Mouse (Mus musculus) liver, adult 2 months (tissue): Measurements from ENCODE around the gene Rpl13a. TPM values are rescaled to one million over a fixed set of nuclear protein-coding genes. Genes with fewer than 3 reads are reported as not detected.

Source experiments
- DNase-seq: peaks from one replicate; pipeline ENCODE4 v3.0.0-alpha.2; 2011; ENCODE audit warnings: low read depth, low spot score; ENCODE audit errors: extremely low read depth
- H3K27ac ChIP-seq: fragments of 200-500 bp; replicated peaks from 2 replicates; pipeline ENCODE4 v1.5.1; 2012; ENCODE audit warnings: low read depth, mild to moderate bottlenecking, control low read depth, inconsistent platforms, low read length; ENCODE audit not compliant: insufficient read depth
- H3K27me3 ChIP-seq: fragments of 200-500 bp; 2 replicates; pipeline ENCODE4 v1.6.1; 2012; ENCODE audit warnings: mild to moderate bottlenecking, moderate library complexity, low read length, inconsistent platforms; ENCODE audit not compliant: control insufficient read depth, insufficient read depth
- H3K36me3 ChIP-seq: fragments of 200-500 bp; 2 replicates; pipeline ENCODE4 v1.6.1; 2012; ENCODE audit warnings: low read length, inconsistent platforms; ENCODE audit not compliant: control insufficient read depth, insufficient read depth
- H3K4me1 ChIP-seq: fragments of 200-500 bp; 2 replicates; pipeline ENCODE4 v1.6.1; 2011; ENCODE audit warnings: low read length; ENCODE audit not compliant: control insufficient read depth, insufficient read depth
- H3K4me3 ChIP-seq: fragments of 200-500 bp; 2 replicates; pipeline ENCODE4 v1.5.1; 2011; ENCODE audit warnings: low read depth, mild to moderate bottlenecking, control low read depth, low read length, moderate library complexity; ENCODE audit not compliant: insufficient read depth
- H3K79me2 ChIP-seq: fragments of 200-500 bp; 2 replicates; pipeline ENCODE4 v1.6.1; 2012; ENCODE audit warnings: inconsistent platforms, mild to moderate bottlenecking, low read length, moderate library complexity; ENCODE audit not compliant: control insufficient read depth, insufficient read depth
- H3K9ac ChIP-seq: fragments of 200-500 bp; 2 replicates; pipeline ENCODE4 v1.6.1; 2012; ENCODE audit warnings: low read depth, mild to moderate bottlenecking, control low read depth, inconsistent platforms, low read length
- CTCF ChIP-seq: fragments of 200-500 bp; IDR thresholded peaks from 2 replicates; pipeline ENCODE4 v1.5.1; 2011; ENCODE audit warnings: low read depth, low read length, control low read depth
- POLR2A ChIP-seq: fragments of 200-500 bp; IDR thresholded peaks from 2 replicates; pipeline ENCODE4 v1.6.1; 2011; ENCODE audit warnings: low read length, control low read depth; ENCODE audit not compliant: insufficient read depth; ENCODE audit errors: extremely low read depth
- WGBS: fragments of 180-500 bp; shearing (Covaris S2); methylation state at CpG from one replicate; pipeline ENCODE4 v1.1.7; 2018; 5-methylcytosine and 5-hydroxymethylcytosine counted together
- polyA plus RNA-seq: library from polyadenylated mRNA; depleted of rRNA; stranded (reverse); fragments of >200 nt; gene quantifications from 2 replicates; pipeline ENCODE4 v1.2.3, GENCODE M21; 2012
- total RNA-seq: library from RNA; depleted of rRNA; stranded (reverse); fragments of >200 nt; gene quantifications from 2 replicates; pipeline ENCODE4 v1.2.3, GENCODE M21; 2014

Rpl13a gene
- total and polyA plus RNA-seq, 2 experiments, result 488 to 1,440 TPM

GRCm38 (mm10) chr7:45145460-45145859 is 16.9 kb upstream of the Rpl13a start:
- WGBS, result 96% methylated on average over 8 of the region's 8 CpGs
- no peaks in the 10 kb centered on the region for H3K27me3 ChIP-seq
- TF ChIP-seq POLR2A (no peak), CTCF (no peak)
- H3K27ac ChIP-seq, result no peak overlapping the region
- DNase-seq, result no peak
- H3K36me3 ChIP-seq, result peaks cover 23% of the 10 kb centered on the region; the same call in 1 of the 2 replicates
- no peaks in the 10 kb centered on the region for H3K79me2 ChIP-seq
- H3K9ac ChIP-seq, result no peak overlapping the region
- peaks cover 12% of the 10 kb centered on the region for H3K4me1 ChIP-seq
- H3K4me3 ChIP-seq, result no peak overlapping the region

- no peaks in the 10 kb centered on the region for H3K79me2 ChIP-seq
- no peak overlapping the region for H3K9ac ChIP-seq
- H3K36me3 ChIP-seq, result peaks cover 23% of the 10 kb centered on the region; the same call in 1 of the 2 replicates
- 95% methylated on average over 13 of the region's 13 CpGs for WGBS
- TF ChIP-seq CTCF (no peak), POLR2A (no peak)
- no peaks in the 10 kb centered on the region for H3K27me3 ChIP-seq
- H3K27ac ChIP-seq, result no peak overlapping the region
- DNase-seq, result no peak
- H3K4me1 ChIP-seq, result peaks cover 20% of the 10 kb centered on the region
- no peak overlapping the region for H3K4me3 ChIP-seq
Observed at GRCm38 (mm10) chr7:45144368-45145174, 16.0 kb upstream of the Rpl13a start.

- H3K9ac ChIP-seq, result no peak overlapping the region
- WGBS, result 96% methylated on average over 5 of the region's 5 CpGs
- DNase-seq, result no peak
- no peak overlapping the region for H3K27ac ChIP-seq
- peaks cover 23% of the 10 kb centered on the region; the same call in 1 of the 2 replicates for H3K36me3 ChIP-seq
- no peak overlapping the region for H3K4me3 ChIP-seq
- no peaks in the 10 kb centered on the region for H3K27me3 ChIP-seq
- H3K79me2 ChIP-seq, result no peaks in the 10 kb centered on the region
- TF ChIP-seq CTCF (no peak), POLR2A (no peak)
- H3K4me1 ChIP-seq, result peaks cover 8% of the 10 kb centered on the region; the same call in 1 of the 2 replicates
Observed at GRCm38 (mm10) chr7:45141914-45142313, 13.4 kb upstream of the Rpl13a start.

GRCm38 (mm10) chr7:45141319-45141718 is 12.8 kb upstream of the Rpl13a start:
- H3K27ac ChIP-seq, result no peak overlapping the region
- peaks cover 8% of the 10 kb centered on the region; the same call in 1 of the 2 replicates for H3K4me1 ChIP-seq
- no peak for DNase-seq
- H3K27me3 ChIP-seq, result no peaks in the 10 kb centered on the region
- H3K79me2 ChIP-seq, result no peaks in the 10 kb centered on the region
- no peak for TF ChIP-seq POLR2A
- TF ChIP-seq CTCF, result no peak
- no peak overlapping the region for H3K4me3 ChIP-seq
- H3K9ac ChIP-seq, result no peak overlapping the region
- 95% methylated on average over 3 of the region's 3 CpGs for WGBS
- H3K36me3 ChIP-seq, result peaks cover 23% of the 10 kb centered on the region; the same call in 1 of the 2 replicates

GRCm38 (mm10) chr7:45139904-45140723 is 11.6 kb upstream of the Rpl13a start:
- TF ChIP-seq POLR2A, result no peak
- TF ChIP-seq CTCF, result no peak
- Histone ChIP-seq H3K36me3 (peaks cover 17% of the 10 kb centered on the region; the same call in 1 of the 2 replicates), H3K4me1 (peaks cover 11% of the 10 kb centered on the region)

More at GRCm38 (mm10) chr7:45139904-45140723, 11.6 kb upstream of the Rpl13a start:
- H3K27me3 ChIP-seq, result no peaks in the 10 kb centered on the region
- WGBS, result 47% methylated on average over 8 of the region's 8 CpGs
- no peak overlapping the region for H3K9ac ChIP-seq
- no peak overlapping the region for H3K4me3 ChIP-seq
- H3K79me2 ChIP-seq, result no peaks in the 10 kb centered on the region
- H3K27ac ChIP-seq, result peak overlapping the region; percentile 35
- peak; percentile 48 for DNase-seq
